Mouse (Mus musculus) small intestine, adult 2 months (tissue): ENCODE data around the gene Aff3.

ENCODE experiments used
- CTCF ChIP-seq: fragments of 200-500 bp; IDR thresholded peaks from 2 replicates; pipeline ENCODE4 v1.5.1; 2012; ENCODE audit warnings: low read depth, mild to moderate bottlenecking, control low read depth, inconsistent platforms, low read length, moderate library complexity, mixed read lengths; ENCODE audit not compliant: insufficient replicate concordance, insufficient read length; ENCODE audit errors: extremely low read depth
- POLR2A ChIP-seq: fragments of 200-500 bp; IDR thresholded peaks from 2 replicates; pipeline ENCODE4 v1.6.1; 2012; ENCODE audit warnings: low read depth, mild to moderate bottlenecking, control low read depth, inconsistent platforms, low read length, moderate library complexity

DNA sequence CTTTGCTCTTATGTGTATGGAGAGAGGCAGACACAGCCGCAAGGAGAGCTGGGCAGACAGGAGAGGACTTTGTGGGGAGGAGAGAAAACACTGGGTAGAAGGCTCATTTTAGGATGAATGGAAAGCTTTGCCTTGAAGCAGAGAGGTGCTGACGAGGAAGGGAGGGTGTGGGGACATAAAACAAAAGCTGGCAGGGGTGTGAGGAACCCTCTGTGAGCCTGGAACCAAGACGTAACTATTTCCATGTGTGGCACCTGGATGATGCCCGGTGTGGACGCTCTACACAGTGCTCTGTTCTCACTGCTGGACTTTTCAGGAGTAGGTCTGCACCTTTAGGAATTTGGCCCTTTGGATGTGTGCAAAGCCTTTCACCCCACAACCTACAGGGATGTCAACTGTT, 447.7 kb downstream of the Aff3 start:
- TF ChIP-seq CTCF (no peak), POLR2A (no peak)
